Mouse (Mus musculus) testis, adult 2 months (tissue): ENCODE data around the gene E2f6.

ENCODE experiments used
- CTCF ChIP-seq: fragments of 200-500 bp; IDR thresholded peaks from 2 replicates; pipeline ENCODE4 v1.5.1; 2012; ENCODE audit warnings: low read depth, mild to moderate bottlenecking, inconsistent platforms, low read length, moderate library complexity; ENCODE audit not compliant: control insufficient read depth, insufficient read depth, insufficient replicate concordance
- POLR2A ChIP-seq: fragments of 200-500 bp; IDR thresholded peaks from 2 replicates; pipeline ENCODE4 v1.6.1; 2012; ENCODE audit warnings: low read depth, mild to moderate bottlenecking, inconsistent platforms, low read length, moderate library complexity; ENCODE audit not compliant: control insufficient read depth

GRCm38 (mm10) chr12:16803237-16803955, 7.4 kb upstream of the E2f6 start:
- no peak for TF ChIP-seq CTCF
- no peak for TF ChIP-seq POLR2A
